Mouse (Mus musculus): ENCODE measurements at regions not wholly inside any gene's neighbourhood (a gene's known extent, or its start where the extent isn't known, plus 50 kb on each side); places are given as distances from the start of the nearest gene placed in this dataset.

DNA sequence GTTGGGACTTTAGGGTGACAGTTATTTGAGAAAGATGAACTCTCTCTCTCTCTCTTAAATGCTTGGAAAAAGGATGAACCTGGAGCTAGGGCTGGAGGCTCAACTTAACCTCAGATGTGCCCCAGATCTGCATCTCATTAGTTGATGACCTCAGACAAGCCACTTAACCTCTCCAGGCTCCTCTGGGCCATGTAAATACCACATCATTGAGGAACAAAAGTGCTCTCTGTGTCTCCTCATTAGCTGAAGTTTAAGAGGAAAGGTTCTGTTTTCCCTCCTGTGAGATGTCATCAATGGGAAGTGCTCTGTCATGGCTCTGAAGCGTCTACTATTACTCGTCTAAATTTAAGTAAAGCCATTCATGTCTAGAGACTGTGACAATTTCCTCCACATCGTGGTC, 91.5 kb upstream of the Mroh9 start:
- H3K27ac ChIP-seq (ENCODE audit: control insufficient read depth, low read depth, low read length) = no peak overlapping the region
- no peaks in the 10 kb centered on the region for H3K36me3 ChIP-seq (ENCODE audit: control insufficient read depth in 1 of 2, insufficient read depth in 2 of 2, low read length in 2 of 2)
- no peaks in the 10 kb centered on the region for H3K27me3 ChIP-seq (ENCODE audit: control insufficient read depth in 1 of 2, insufficient read depth in 2 of 2, low read length in 2 of 2)
- no peak for DNase-seq (ENCODE audit: low read depth, low spot score)
- TF ChIP-seq ZNF384 (IDR thresholded peaks at IDR 0.05; ENCODE audit: low read depth, low read length) (no peak), NRF1 (IDR thresholded peaks at IDR 0.05; ENCODE audit: insufficient read depth, low read depth, low read length, poor library complexity, severe bottlenecking) (no peak), ETS1 (IDR thresholded peaks at IDR 0.05; ENCODE audit: low read depth, low read length) (no peak), JUND (IDR thresholded peaks at IDR 0.05; ENCODE audit: low read depth, low read length) (no peak)
- no peaks in the 10 kb centered on the region for H3K4me1 ChIP-seq (ENCODE audit: control insufficient read depth in 1 of 2, insufficient read depth in 2 of 2, low read length in 2 of 2)
- H3K4me3 ChIP-seq (ENCODE audit: control insufficient read depth in 1 of 2, insufficient read depth in 1 of 2, low read depth in 2 of 2, low read length in 2 of 2) = no peak overlapping the region
- no peak overlapping the region for H3K9ac ChIP-seq (ENCODE audit: control insufficient read depth, low read depth, low read length, poor library complexity, severe bottlenecking)
- no peaks in the 10 kb centered on the region for H3K9me3 ChIP-seq (replicated peaks; ENCODE audit: insufficient read depth, low read length)
- no peaks in the 10 kb centered on the region; the same call in 1 of the 2 replicates for H3K79me2 ChIP-seq (ENCODE audit: control insufficient read depth, insufficient read depth, low read length, poor library complexity)

GRCm38 (mm10) chr1:163167051-163167450, 81.6 kb upstream of the Mroh9 start:
- H3K4me3 ChIP-seq (ENCODE audit: control insufficient read depth in 1 of 2, insufficient read depth in 1 of 2, low read depth in 2 of 2, low read length in 2 of 2) = no peak overlapping the region

GRCm38 (mm10) chr1:163163636-163164035, 78.2 kb upstream of the Mroh9 start:
- Histone ChIP-seq H3K27ac (ENCODE audit: control insufficient read depth, low read depth, low read length) (no peak overlapping the region), H3K4me1 (ENCODE audit: control insufficient read depth in 1 of 2, insufficient read depth in 2 of 2, low read length in 2 of 2) (no peaks in the 10 kb centered on the region), H3K36me3 (ENCODE audit: control insufficient read depth in 1 of 2, insufficient read depth in 2 of 2, low read length in 2 of 2) (no peaks in the 10 kb centered on the region), H3K79me2 (ENCODE audit: control insufficient read depth, insufficient read depth, low read length, poor library complexity) (no peaks in the 10 kb centered on the region), H3K9me3 (replicated peaks; ENCODE audit: insufficient read depth, low read length) (no peaks in the 10 kb centered on the region), H3K27me3 (ENCODE audit: control insufficient read depth in 1 of 2, insufficient read depth in 2 of 2, low read length in 2 of 2) (no peaks in the 10 kb centered on the region), H3K4me3 (ENCODE audit: control insufficient read depth in 1 of 2, insufficient read depth in 1 of 2, low read depth in 2 of 2, low read length in 2 of 2) (no peak overlapping the region), H3K9ac (ENCODE audit: control insufficient read depth, low read depth, low read length, poor library complexity, severe bottlenecking) (no peak overlapping the region)
- DNase-seq (ENCODE audit: low read depth, low spot score) = no peak
- TF ChIP-seq BHLHE40 (IDR thresholded peaks at IDR 0.05; ENCODE audit: borderline replicate concordance, low read depth, low read length) (no peak), CTCF (IDR thresholded peaks at IDR 0.05 in 2 of 3, conservative IDR thresholded peaks at IDR 0.05 in 1 of 3; ENCODE audit: control insufficient read depth in 1 of 3, insufficient read depth in 1 of 3, low read depth in 2 of 3, low read length in 3 of 3, poor library complexity in 1 of 3, severe bottlenecking in 1 of 3) (no peak), CHD1 (IDR thresholded peaks at IDR 0.05; ENCODE audit: low read depth, low read length) (no peak), KAT2A (conservative IDR thresholded peaks at IDR 0.05; ENCODE audit: low read depth, low read length) (no peak), TAL1 (IDR thresholded peaks at IDR 0.05; ENCODE audit: low read length) (no peak), NRF1 (IDR thresholded peaks at IDR 0.05; ENCODE audit: insufficient read depth, low read depth, low read length, poor library complexity, severe bottlenecking) (no peak), SIN3A (IDR thresholded peaks at IDR 0.05; ENCODE audit: low read length) (no peak), ZMIZ1 (IDR thresholded peaks at IDR 0.05; ENCODE audit: low read depth, low read length) (no peak), RCOR1 (IDR thresholded peaks at IDR 0.05; ENCODE audit: low read depth, low read length) (no peak)

More at GRCm38 (mm10) chr1:163167051-163167450, 81.6 kb upstream of the Mroh9 start:
- no peaks in the 10 kb centered on the region for H3K4me1 ChIP-seq (ENCODE audit: control insufficient read depth in 1 of 2, insufficient read depth in 2 of 2, low read length in 2 of 2)
- no peak overlapping the region for H3K9ac ChIP-seq (ENCODE audit: control insufficient read depth, low read depth, low read length, poor library complexity, severe bottlenecking)
- TF ChIP-seq CHD2 (IDR thresholded peaks at IDR 0.05; ENCODE audit: low read length) = no peak
- TF ChIP-seq HCFC1 (IDR thresholded peaks at IDR 0.05; ENCODE audit: low read depth, low read length) = no peak
- no peak for TF ChIP-seq CTCF (IDR thresholded peaks at IDR 0.05 in 2 of 3, conservative IDR thresholded peaks at IDR 0.05 in 1 of 3; ENCODE audit: control insufficient read depth in 1 of 3, insufficient read depth in 1 of 3, low read depth in 2 of 3, low read length in 3 of 3, poor library complexity in 1 of 3, severe bottlenecking in 1 of 3)
- no peak for TF ChIP-seq MYB (IDR thresholded peaks at IDR 0.05; ENCODE audit: low read depth, low read length)
- TF ChIP-seq NELFE (IDR thresholded peaks at IDR 0.05; ENCODE audit: low read depth, low read length) = no peak
- no peak for TF ChIP-seq ZNF384 (IDR thresholded peaks at IDR 0.05; ENCODE audit: low read depth, low read length)
- TF ChIP-seq GATA1 (IDR thresholded peaks at IDR 0.05; ENCODE audit: low read depth, low read length) = no peak
- no peak for TF ChIP-seq RCOR1 (IDR thresholded peaks at IDR 0.05; ENCODE audit: low read depth, low read length)
- TF ChIP-seq GABPA (IDR thresholded peaks at IDR 0.05; ENCODE audit: low read depth, low read length) = no peak
- no peak for TF ChIP-seq EP300 (IDR thresholded peaks at IDR 0.05; ENCODE audit: low read depth in 1 of 2, low read length in 2 of 2)
- no peak for TF ChIP-seq POLR2AphosphoS5 (IDR thresholded peaks at IDR 0.05; ENCODE audit: borderline replicate concordance, low read depth, low read length)
- no peak for TF ChIP-seq TAL1 (IDR thresholded peaks at IDR 0.05; ENCODE audit: low read length)
- no peak for TF ChIP-seq BHLHE40 (IDR thresholded peaks at IDR 0.05; ENCODE audit: borderline replicate concordance, low read depth, low read length)
- no peak for TF ChIP-seq MEF2A (IDR thresholded peaks at IDR 0.05; ENCODE audit: extremely low read depth, insufficient replicate concordance, low read depth, low read length, poor library complexity, severe bottlenecking)
- TF ChIP-seq KAT2A (conservative IDR thresholded peaks at IDR 0.05; ENCODE audit: low read depth, low read length) = no peak
- TF ChIP-seq ZC3H11A (IDR thresholded peaks at IDR 0.05; ENCODE audit: low read depth, low read length) = no peak
- no peak for TF ChIP-seq CHD1 (IDR thresholded peaks at IDR 0.05; ENCODE audit: low read depth, low read length)
- no peak for TF ChIP-seq SIN3A (IDR thresholded peaks at IDR 0.05; ENCODE audit: low read length)
- TF ChIP-seq TBP (IDR thresholded peaks at IDR 0.05; ENCODE audit: low read depth, low read length) = no peak
- TF ChIP-seq JUND (IDR thresholded peaks at IDR 0.05; ENCODE audit: low read depth, low read length) = no peak
- no peaks in the 10 kb centered on the region for H3K27me3 ChIP-seq (ENCODE audit: control insufficient read depth in 1 of 2, insufficient read depth in 2 of 2, low read length in 2 of 2)
- H3K79me2 ChIP-seq (ENCODE audit: control insufficient read depth, insufficient read depth, low read length, poor library complexity) = no peaks in the 10 kb centered on the region
- no peak for DNase-seq (ENCODE audit: low read depth, low spot score)
- no peaks in the 10 kb centered on the region for H3K9me3 ChIP-seq (replicated peaks; ENCODE audit: insufficient read depth, low read length)
- H3K27ac ChIP-seq (ENCODE audit: control insufficient read depth, low read depth, low read length) = no peak overlapping the region
- H3K36me3 ChIP-seq (ENCODE audit: control insufficient read depth in 1 of 2, insufficient read depth in 2 of 2, low read length in 2 of 2) = no peaks in the 10 kb centered on the region
